Mouse (Mus musculus) forebrain, embryonic 12.5 days (tissue): ENCODE data around the gene Aplf. TPM values are rescaled to one million over a fixed set of nuclear protein-coding genes. Genes with fewer than 3 reads are reported as not detected.

ENCODE experiments used
- ATAC-seq: fragments of 200-750 bp; cut with Nextera tagmentation; 2 replicates; pipeline ENCODE4 v1.8.0; 2017; ENCODE audit warnings: moderate TSS enrichment; ENCODE audit not compliant: low FRiP score
- H3K27ac ChIP-seq: fragments of 300-500 bp; sonication (generic); 2 replicates; pipeline ENCODE4 v1.5.1; 2016; ENCODE audit warnings: mild to moderate bottlenecking
- H3K27me3 ChIP-seq: fragments of 300-500 bp; sonication (generic); 2 replicates; pipeline ENCODE4 v1.6.1; 2016; ENCODE audit warnings: mild to moderate bottlenecking
- H3K36me3 ChIP-seq: fragments of 300-500 bp; sonication (generic); replicated peaks from 2 replicates; pipeline ENCODE4 v1.6.1; 2016; ENCODE audit warnings: mild to moderate bottlenecking
- H3K4me1 ChIP-seq: fragments of 300-500 bp; sonication (generic); 2 replicates; pipeline ENCODE4 v1.6.1; 2016
- H3K4me2 ChIP-seq: fragments of 300-500 bp; sonication (generic); 2 replicates; pipeline ENCODE4 v1.6.1; 2016; ENCODE audit warnings: mild to moderate bottlenecking, moderate library complexity
- H3K4me3 ChIP-seq: fragments of 300-500 bp; sonication (generic); replicated peaks from 2 replicates; pipeline ENCODE4 v1.5.1; 2016; ENCODE audit warnings: mild to moderate bottlenecking
- H3K9ac ChIP-seq: fragments of 300-500 bp; sonication (generic); 2 replicates; pipeline ENCODE4 v1.6.1; 2016; ENCODE audit warnings: mild to moderate bottlenecking
- H3K9me3 ChIP-seq: fragments of 300-500 bp; sonication (generic); 2 replicates; pipeline ENCODE4 v1.6.1; 2016
- WGBS: fragments of 180-500 bp; shearing (Covaris S2); methylation state at CpG from one replicate; pipeline ENCODE4 v1.1.7; 2016; 5-methylcytosine and 5-hydroxymethylcytosine counted together
- polyA plus RNA-seq: library from polyadenylated mRNA; unstranded; fragments of >200 nt; fragmentation: Nextera tagmentation; extraction: Ambion mirVana; gene quantifications from 2 replicates; pipeline ENCODE4 v1.2.1, GENCODE M21; 2016

Aplf gene
- polyA plus RNA-seq, 1 experiment from 2014 or later, result 15.6 TPM

DNA sequence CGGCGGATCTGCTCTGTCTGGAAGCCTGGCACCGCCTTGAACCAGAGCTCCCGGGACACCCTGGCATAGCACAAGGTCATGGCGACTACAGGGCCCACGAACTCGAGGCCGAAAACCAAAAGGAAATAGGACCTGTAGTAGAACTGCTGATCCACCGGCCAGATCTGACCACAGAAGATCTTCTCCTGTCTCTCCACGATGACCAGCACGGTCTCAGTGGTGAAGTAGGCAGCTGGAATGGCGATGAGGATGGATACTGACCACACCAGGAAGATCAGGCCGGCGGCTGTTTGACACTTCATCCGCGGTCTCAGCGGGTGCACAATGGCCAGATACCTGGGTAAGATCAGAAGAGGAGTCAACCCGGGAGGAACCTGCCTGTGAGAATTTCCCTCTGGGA, 90.4 kb downstream of the Aplf start:
- no peak for ATAC-seq
- H3K27me3 ChIP-seq, result no peaks in the 10 kb centered on the region
- H3K36me3 ChIP-seq, result peaks cover 13% of the 10 kb centered on the region
- H3K27ac ChIP-seq, result no peak overlapping the region
- H3K9ac ChIP-seq, result no peak overlapping the region
- H3K9me3 ChIP-seq, result no peaks in the 10 kb centered on the region
- no peak overlapping the region for H3K4me2 ChIP-seq
- 93% methylated on average over 18 of the region's 18 CpGs for WGBS
- H3K4me1 ChIP-seq, result peaks cover 7% of the 10 kb centered on the region
- H3K4me3 ChIP-seq, result no peak overlapping the region

DNA sequence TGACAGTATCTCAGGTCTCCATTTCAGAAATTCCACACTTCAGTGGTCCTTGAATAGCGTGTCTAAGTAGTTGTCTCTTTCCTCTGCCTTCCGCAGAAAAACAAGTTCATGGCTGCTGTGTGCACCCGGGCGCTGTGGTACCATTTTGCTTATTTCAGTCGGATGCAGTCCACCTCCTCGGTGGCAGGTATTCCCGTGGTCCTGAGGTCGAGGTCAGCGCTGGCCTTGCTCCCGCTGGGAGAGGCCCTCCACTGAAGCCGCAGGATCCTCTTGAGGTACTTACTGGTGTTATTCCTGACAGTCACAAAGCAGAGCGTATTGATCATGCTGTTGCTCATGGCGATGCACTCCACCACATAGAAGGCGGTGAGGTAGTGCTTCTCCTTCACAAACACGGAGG, 90.9 kb downstream of the Aplf start:
- Histone ChIP-seq H3K4me2 (no peak overlapping the region), H3K4me3 (no peak overlapping the region), H3K9me3 (no peaks in the 10 kb centered on the region), H3K4me1 (peaks cover 9% of the 10 kb centered on the region), H3K36me3 (peaks cover 13% of the 10 kb centered on the region), H3K9ac (no peak overlapping the region), H3K27ac (no peak overlapping the region), H3K27me3 (no peaks in the 10 kb centered on the region)
- no peak for ATAC-seq
- 88% methylated on average over 15 of the region's 15 CpGs for WGBS

Other genes starting within 250 kb of the Aplf start
- gene Bmp10, start 243.2 kb downstream of the Aplf start, polyA plus RNA-seq, result not detected in 2 replicates
- gene Arhgap25, start 138.9 kb downstream of the Aplf start, polyA plus RNA-seq, result 1.4 and 1.6 TPM in 2 replicates
- gene Prokr1, start 81.5 kb downstream of the Aplf start, polyA plus RNA-seq, result 6.6 and 6.9 TPM in 2 replicates
- 1.6 and 2.0 TPM in 2 replicates for gene Efcc1, start 58.7 kb upstream of the Aplf start, polyA plus RNA-seq
- 0.88 and 1.00 TPM in 2 replicates for gene Gp9, start 105.9 kb upstream of the Aplf start, polyA plus RNA-seq
- gene Rab43, start 140.0 kb upstream of the Aplf start, polyA plus RNA-seq, result 7.7 and 9.2 TPM in 2 replicates
- gene Gm45140, start 163.6 kb upstream of the Aplf start, polyA plus RNA-seq, result 3.2 and 3.3 TPM in 2 replicates
- 68.1 and 71.2 TPM in 2 replicates for gene Isy1, start 166.6 kb upstream of the Aplf start, polyA plus RNA-seq
- 1,030 and 1,055 TPM in 2 replicates for gene Cnbp, start 178.9 kb upstream of the Aplf start, polyA plus RNA-seq
- 142 and 153 TPM in 2 replicates for gene Copg1, start 215.6 kb upstream of the Aplf start, polyA plus RNA-seq
- gene Hmces, start 241.7 kb upstream of the Aplf start, polyA plus RNA-seq, result 52.5 and 53.3 TPM in 2 replicates